Mouse (Mus musculus): ENCODE measurements around the gene 4930432K21Rik.

GRCm38 (mm10) chr8:84149181-84149580 is 1.4 kb downstream of the 4930432K21Rik start:
- TF ChIP-seq CTCF (IDR thresholded peaks at IDR 0.05) (no peak), POLR2A (IDR thresholded peaks at IDR 0.05; ENCODE audit: insufficient read depth, low read depth, low read length) (no peak)
